Mouse (Mus musculus) forebrain, embryonic 13.5 days (tissue): ENCODE results near the gene Cdkn1b. TPM values are rescaled to one million over a fixed set of nuclear protein-coding genes. Genes with fewer than 3 reads are reported as not detected.

Source experiments
- ATAC-seq: fragments of 200-750 bp; cut with Nextera tagmentation; 2 replicates; pipeline ENCODE4 v1.8.0; 2017
- H3K27ac ChIP-seq: fragments of 300-500 bp; sonication (generic); 2 replicates; pipeline ENCODE4 v1.5.1; 2015; ENCODE audit warnings: inconsistent platforms, mild to moderate bottlenecking, moderate library complexity
- H3K27me3 ChIP-seq: fragments of 300-500 bp; sonication (generic); 2 replicates; pipeline ENCODE4 v1.6.1; 2015; ENCODE audit warnings: mild to moderate bottlenecking, inconsistent platforms
- H3K36me3 ChIP-seq: fragments of 300-500 bp; sonication (generic); 2 replicates; pipeline ENCODE4 v1.6.1; 2015; ENCODE audit warnings: mild to moderate bottlenecking, inconsistent platforms; ENCODE audit not compliant: poor library complexity, severe bottlenecking
- H3K4me1 ChIP-seq: fragments of 300-500 bp; sonication (generic); 2 replicates; pipeline ENCODE4 v1.6.1; 2015; ENCODE audit warnings: inconsistent platforms
- H3K4me2 ChIP-seq: fragments of 300-500 bp; sonication (generic); 2 replicates; pipeline ENCODE4 v1.6.1; 2015; ENCODE audit warnings: inconsistent platforms, mild to moderate bottlenecking, moderate library complexity
- H3K4me3 ChIP-seq: fragments of 300-500 bp; sonication (generic); 2 replicates; pipeline ENCODE4 v1.5.1; 2015; ENCODE audit warnings: mild to moderate bottlenecking, inconsistent platforms
- H3K9ac ChIP-seq: fragments of 300-500 bp; sonication (generic); 2 replicates; pipeline ENCODE4 v1.6.1; 2015; ENCODE audit warnings: mild to moderate bottlenecking, inconsistent platforms
- H3K9me3 ChIP-seq: fragments of 300-500 bp; sonication (generic); replicated peaks from 2 replicates; pipeline ENCODE4 v1.6.1; 2016; ENCODE audit warnings: inconsistent platforms
- WGBS: fragments of 180-500 bp; shearing (Covaris S2); methylation state at CpG from one replicate; pipeline ENCODE4 v1.1.7; 2015; 5-methylcytosine and 5-hydroxymethylcytosine counted together
- polyA plus RNA-seq: library from polyadenylated mRNA; unstranded; fragments of >200 nt; fragmentation: Nextera tagmentation; extraction: Ambion mirVana; gene quantifications from 2 replicates; pipeline ENCODE4 v1.2.1, GENCODE M21; 2015

The Cdkn1b gene
- polyA plus RNA-seq, 1 experiment from 2014 or later: 58.5 TPM

DNA sequence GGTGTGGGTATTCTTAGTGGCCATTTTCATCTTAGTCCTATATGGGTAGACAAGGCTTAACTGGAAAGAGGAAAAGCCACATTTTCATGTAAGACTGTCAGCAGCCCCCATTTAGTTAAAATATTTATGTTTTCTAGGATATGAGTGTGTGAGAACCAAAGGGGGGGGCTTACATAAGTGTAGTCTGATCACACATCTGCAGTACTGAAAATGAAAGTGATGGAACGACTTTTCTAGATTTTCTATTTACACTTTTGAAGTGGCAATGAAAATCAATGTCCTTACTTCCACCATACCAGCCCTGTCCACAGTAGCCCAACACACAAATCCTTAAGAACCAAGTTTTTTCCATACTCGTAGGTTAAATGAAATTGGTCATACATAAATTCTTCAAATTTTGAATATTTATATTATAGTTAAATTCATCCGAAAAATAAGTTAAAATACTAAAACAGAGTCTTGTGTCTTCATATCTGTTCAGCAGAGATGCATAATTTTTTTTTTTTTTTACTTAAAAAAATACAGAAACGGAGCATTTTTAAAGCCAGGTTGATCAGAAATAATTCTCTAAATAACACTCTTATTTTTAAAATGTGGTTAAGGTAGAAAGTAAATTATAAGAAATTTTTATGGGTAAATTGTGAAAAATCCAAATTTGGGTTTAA is 5.6 kb downstream of the Cdkn1b start:
- Histone ChIP-seq H3K4me1 (peaks cover 65% of the 10 kb centered on the region), H3K4me3 (peak overlapping the region; percentile 17; the same call in 1 of the 2 replicates)

DNA sequence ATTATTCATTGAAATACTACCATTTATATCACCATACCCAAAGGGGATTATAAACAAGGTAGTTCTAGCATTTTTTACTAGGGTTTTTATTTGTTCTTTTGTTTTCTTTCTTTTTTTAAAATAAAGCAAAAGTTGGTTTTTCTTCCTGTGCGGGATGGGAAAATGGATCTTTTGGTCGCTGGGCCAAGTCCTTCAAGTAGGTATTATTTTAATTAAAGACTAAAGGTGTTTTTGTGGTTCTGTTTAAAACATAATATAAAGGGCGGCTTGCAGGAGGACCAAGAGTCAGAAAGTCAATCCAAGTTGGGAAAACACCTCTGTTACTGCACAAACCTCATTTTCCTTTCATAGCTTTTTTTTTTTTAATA is 6.1 kb downstream of the Cdkn1b start:
- no peaks in the 10 kb centered on the region for H3K27me3 ChIP-seq
- 14% methylated on average over 3 of the region's 3 CpGs for WGBS

More for the DNA sequence above, 5.6 kb downstream of the Cdkn1b start:
- Histone ChIP-seq H3K4me2 (peak overlapping the region; percentile 48), H3K36me3 (peaks cover 6% of the 10 kb centered on the region; the same call in 1 of the 2 replicates), H3K27me3 (no peaks in the 10 kb centered on the region), H3K27ac (no peak overlapping the region), H3K9me3 (no peaks in the 10 kb centered on the region), H3K9ac (peak overlapping the region; percentile 50)
- ATAC-seq: no peak
- WGBS: 60% methylated on average over 4 of the region's 4 CpGs

DNA sequence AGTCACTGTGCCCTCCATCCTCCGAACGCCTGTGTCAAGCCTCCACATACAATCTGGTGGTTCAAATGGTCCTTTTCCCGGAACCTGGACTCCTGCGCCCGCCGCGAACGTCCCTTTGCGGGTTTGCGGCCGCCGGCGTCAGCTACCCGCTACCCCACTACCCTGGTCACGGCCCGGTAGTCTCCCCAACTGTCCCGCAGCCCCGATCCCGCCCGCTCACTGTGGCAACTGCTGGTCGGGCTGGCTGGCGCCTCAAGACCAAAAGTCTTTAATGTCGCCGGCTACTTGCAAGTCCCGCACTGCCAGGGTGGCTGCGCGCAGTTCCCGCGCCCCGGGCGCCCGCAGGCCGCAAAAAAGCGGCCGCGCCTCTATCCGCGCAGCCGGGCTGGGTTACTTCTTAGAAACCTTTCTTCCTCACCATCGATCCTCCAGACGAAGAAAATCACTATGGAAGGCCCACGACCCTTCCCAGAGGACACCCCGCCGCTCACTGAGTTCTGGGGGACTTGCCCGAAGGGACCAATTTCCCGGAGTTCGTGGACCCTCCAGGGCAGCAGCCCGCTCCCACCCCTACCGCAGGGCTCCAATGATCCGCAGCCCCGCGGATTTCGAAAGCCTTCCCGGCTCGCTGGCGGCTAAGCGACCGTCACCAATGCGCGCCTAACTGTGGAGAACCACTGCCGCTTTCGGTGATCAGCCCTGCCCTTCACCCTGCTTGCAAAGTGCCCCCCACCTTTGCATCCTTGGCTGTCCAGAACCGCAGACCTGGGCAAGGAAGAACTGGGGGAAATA is 6.8 kb downstream of the Cdkn1b start:
- ATAC-seq: peak; percentile 28
- peaks cover 67% of the 10 kb centered on the region for H3K4me1 ChIP-seq
- under 1% methylated on average over 63 of the region's 63 CpGs for WGBS

More for the DNA sequence above, 6.1 kb downstream of the Cdkn1b start:
- Histone ChIP-seq H3K36me3 (peaks cover 6% of the 10 kb centered on the region; the same call in 1 of the 2 replicates), H3K27ac (peak overlapping the region; percentile 99), H3K4me3 (peak overlapping the region; percentile 53), H3K4me1 (peaks cover 70% of the 10 kb centered on the region), H3K9me3 (no peaks in the 10 kb centered on the region), H3K4me2 (peak overlapping the region; percentile 95), H3K9ac (peak overlapping the region; percentile 92)
- ATAC-seq: no peak

DNA sequence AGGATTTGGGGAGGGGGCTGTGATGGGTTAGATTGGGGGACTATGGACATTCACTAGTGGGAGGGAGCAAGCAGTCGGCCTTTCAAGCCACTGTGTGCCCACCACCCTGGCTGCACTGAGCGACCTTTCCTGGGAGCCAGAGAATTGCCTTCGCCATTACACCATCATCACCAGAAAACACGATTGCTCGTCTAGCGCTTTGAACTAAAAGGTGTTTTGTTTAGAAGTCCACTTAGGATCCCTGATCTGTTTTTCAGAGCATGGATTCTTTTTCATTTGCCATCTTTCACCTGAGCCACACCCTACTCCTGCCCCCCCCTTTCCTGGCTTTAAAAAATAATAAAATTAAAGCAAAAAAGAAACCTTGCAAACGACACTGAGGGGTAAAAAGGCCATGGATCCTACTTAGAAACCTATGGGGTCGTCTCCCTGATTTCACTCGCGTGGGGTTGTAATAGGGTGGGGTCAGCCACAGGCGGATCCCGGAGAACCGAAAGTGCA is 7.4 kb downstream of the Cdkn1b start:
- Histone ChIP-seq H3K4me2 (peak overlapping the region; percentile 95), H3K36me3 (peaks cover 3% of the 10 kb centered on the region; the same call in 1 of the 2 replicates), H3K4me1 (peaks cover 64% of the 10 kb centered on the region), H3K9ac (peak overlapping the region; percentile 92), H3K27me3 (no peaks in the 10 kb centered on the region), H3K4me3 (peak overlapping the region; percentile 53), H3K27ac (peak overlapping the region; percentile 99), H3K9me3 (no peaks in the 10 kb centered on the region)
- 1% methylated on average over 13 of the region's 13 CpGs for WGBS
- ATAC-seq: peak; percentile 22

More for the DNA sequence above, 6.8 kb downstream of the Cdkn1b start:
- Histone ChIP-seq H3K4me2 (peak overlapping the region; percentile 95), H3K9me3 (no peaks in the 10 kb centered on the region), H3K27me3 (no peaks in the 10 kb centered on the region), H3K27ac (peak overlapping the region; percentile 99), H3K36me3 (peaks cover 5% of the 10 kb centered on the region; the same call in 1 of the 2 replicates), H3K9ac (peak overlapping the region; percentile 92), H3K4me3 (peak overlapping the region; percentile 53)

DNA sequence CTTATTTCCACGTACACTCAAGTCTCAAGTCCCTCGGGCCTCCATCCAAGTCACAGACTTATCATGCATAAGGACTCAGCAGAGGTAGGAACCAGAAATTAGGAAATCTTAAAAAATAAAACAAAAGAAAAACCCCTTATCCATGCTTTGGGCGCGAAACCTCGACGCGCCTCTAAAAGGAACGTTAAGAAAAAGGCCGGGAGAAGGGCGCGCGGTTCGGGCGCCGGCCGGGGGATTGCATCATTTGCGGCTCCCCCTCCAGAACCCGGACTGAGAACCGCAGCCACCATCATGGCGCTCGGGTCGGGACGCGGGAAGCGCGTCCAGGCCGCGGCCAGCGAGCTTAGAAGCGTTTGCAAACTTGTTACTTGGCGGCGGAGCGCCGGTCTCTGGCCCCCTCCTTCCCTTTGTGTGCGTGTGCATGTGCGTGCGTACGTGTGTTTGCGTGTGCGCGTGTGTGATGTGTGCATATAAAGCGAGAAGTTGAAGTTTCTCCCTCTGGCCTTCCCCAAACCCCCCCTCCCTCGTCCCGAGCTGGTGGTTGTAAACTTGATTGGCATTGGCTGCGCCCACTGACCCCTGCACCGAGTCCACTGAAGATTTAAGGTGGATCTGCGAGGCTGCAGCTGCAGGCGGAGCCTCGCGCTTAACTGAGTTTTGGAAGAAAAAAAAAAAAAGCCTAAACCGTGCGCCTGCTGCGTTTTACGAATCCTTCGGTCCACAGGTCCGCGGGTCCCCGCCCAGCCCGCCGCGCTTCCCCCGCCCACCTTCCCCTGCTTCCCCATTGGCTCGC is 8.1 kb downstream of the Cdkn1b start:
- H3K9ac ChIP-seq: peak overlapping the region; percentile 92
- peak overlapping the region; percentile 95 for H3K4me2 ChIP-seq
- peaks cover 69% of the 10 kb centered on the region for H3K4me1 ChIP-seq
- WGBS: under 1% methylated on average over 63 of the region's 63 CpGs
- no peaks in the 10 kb centered on the region for H3K27me3 ChIP-seq
- H3K36me3 ChIP-seq: peaks cover 3% of the 10 kb centered on the region; the same call in 1 of the 2 replicates
- H3K27ac ChIP-seq: peak overlapping the region; percentile 99
- peak overlapping the region; percentile 53 for H3K4me3 ChIP-seq
- H3K9me3 ChIP-seq: no peaks in the 10 kb centered on the region
- ATAC-seq: peak; percentile 87

DNA sequence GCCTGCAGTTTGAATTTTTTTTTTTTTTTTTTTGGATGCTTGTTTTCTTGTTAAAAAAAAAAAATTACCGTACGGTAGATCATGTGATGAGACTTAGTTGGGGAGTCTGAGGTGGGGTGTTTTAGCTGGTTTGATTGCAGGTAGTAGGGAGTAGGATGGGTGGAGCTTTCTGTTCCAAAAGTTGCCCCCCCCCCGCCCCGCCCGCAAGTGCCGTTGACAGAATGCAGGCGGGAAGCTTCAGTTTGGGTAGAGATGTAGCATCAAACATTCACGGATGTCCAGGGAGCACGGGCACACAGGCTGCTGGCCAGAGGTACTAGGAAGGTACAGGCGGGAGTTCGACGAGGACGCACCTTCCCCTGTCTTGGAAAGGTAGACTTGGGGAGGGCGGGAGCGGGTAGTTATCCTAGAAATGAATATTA is 8.7 kb downstream of the Cdkn1b start:
- Histone ChIP-seq H3K4me1 (peaks cover 67% of the 10 kb centered on the region), H3K9ac (peak overlapping the region; percentile 92), H3K4me2 (peak overlapping the region; percentile 95), H3K27ac (peak overlapping the region; percentile 99), H3K4me3 (peak overlapping the region; percentile 53), H3K27me3 (no peaks in the 10 kb centered on the region), H3K36me3 (peaks cover 3% of the 10 kb centered on the region; the same call in 1 of the 2 replicates), H3K9me3 (no peaks in the 10 kb centered on the region)
- ATAC-seq: peak; percentile 29
- under 1% methylated on average over 15 of the region's 15 CpGs for WGBS

DNA sequence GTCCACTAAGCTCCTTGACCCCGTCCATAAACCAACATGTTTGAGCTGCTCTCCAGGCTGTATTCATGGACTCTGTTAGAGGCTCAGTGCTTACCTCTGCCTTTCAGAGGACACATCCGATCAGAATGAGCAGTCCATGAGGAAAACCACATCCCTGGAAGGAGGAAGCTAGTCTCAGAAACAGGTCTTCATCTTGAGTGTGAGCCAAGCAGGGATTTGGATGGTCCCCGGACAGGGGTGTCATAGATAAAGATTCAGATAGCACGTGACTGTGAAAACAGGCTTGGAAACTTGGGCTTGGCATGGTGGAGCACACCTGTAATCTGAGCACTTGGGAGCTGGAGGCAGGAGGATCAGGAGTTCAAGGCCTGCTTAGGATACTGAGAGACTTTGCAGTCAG is 9.7 kb downstream of the Cdkn1b start:
- peak overlapping the region; percentile 25 for H3K27ac ChIP-seq

DNA sequence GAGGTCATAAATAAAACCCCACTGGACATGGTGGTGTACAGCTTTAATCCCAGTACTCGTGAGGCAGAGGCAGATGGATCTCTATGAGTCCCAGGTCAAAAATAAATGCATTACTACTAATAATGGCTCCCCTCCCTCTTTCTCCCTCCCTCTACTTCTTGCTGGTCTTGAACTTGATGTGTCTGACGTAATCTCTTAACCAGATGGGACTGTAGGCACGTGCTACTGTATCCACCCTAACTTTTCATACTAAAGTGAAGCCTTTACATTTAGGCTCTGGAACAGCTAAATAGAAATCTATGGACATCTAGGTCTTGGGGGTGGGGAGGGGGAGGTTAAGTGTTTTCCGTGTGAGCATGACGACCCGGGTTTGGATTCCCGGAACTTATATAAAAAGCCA is 10.2 kb downstream of the Cdkn1b start:
- Histone ChIP-seq H3K4me1 (peaks cover 57% of the 10 kb centered on the region), H3K9me3 (no peaks in the 10 kb centered on the region), H3K27me3 (no peaks in the 10 kb centered on the region), H3K36me3 (no peaks in the 10 kb centered on the region; the same call in 1 of the 2 replicates), H3K9ac (peak overlapping the region; percentile 92), H3K27ac (no peak overlapping the region; the same call in 1 of the 2 replicates), H3K4me2 (peak overlapping the region; percentile 95), H3K4me3 (peak overlapping the region; percentile 53)
- WGBS: 67% methylated on average over 7 of the region's 7 CpGs
- ATAC-seq: no peak

More for the DNA sequence above, 9.7 kb downstream of the Cdkn1b start:
- Histone ChIP-seq H3K4me3 (peak overlapping the region; percentile 53), H3K4me2 (peak overlapping the region; percentile 95), H3K27me3 (no peaks in the 10 kb centered on the region), H3K36me3 (no peaks in the 10 kb centered on the region; the same call in 1 of the 2 replicates), H3K9me3 (no peaks in the 10 kb centered on the region), H3K9ac (peak overlapping the region; percentile 92), H3K4me1 (peaks cover 60% of the 10 kb centered on the region)
- ATAC-seq: no peak
- 42% methylated on average over 4 of the region's 4 CpGs for WGBS

DNA sequence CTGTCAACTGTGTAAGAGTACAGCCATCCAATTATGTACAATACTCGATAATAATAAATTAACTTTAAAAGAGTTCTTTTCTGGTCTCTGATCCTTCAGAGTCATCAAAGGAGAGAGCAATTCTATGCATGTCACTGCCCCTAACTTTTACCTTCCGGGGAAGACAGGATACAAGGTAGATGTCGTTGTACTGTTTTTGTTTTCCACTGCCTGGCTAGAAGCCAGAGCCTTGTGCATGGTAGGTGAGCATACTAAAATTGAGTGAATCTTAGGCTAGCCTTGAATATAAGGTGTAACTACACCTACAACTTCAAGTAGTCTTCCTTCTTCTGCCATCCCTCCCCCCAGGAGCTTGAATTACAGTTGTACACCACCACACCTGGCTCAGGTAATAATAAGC is 10.9 kb downstream of the Cdkn1b start:
- peak overlapping the region; percentile 95 for H3K4me2 ChIP-seq
- H3K27me3 ChIP-seq: no peaks in the 10 kb centered on the region
- no peaks in the 10 kb centered on the region for H3K9me3 ChIP-seq
- H3K4me3 ChIP-seq: peak overlapping the region; percentile 53
- no peak overlapping the region for H3K27ac ChIP-seq
- no peaks in the 10 kb centered on the region; the same call in 1 of the 2 replicates for H3K36me3 ChIP-seq
- WGBS: 62% methylated on average over 3 of the region's 3 CpGs
- ATAC-seq: no peak
- peak overlapping the region; percentile 92; the same call in 1 of the 2 replicates for H3K9ac ChIP-seq
- peaks cover 52% of the 10 kb centered on the region for H3K4me1 ChIP-seq

DNA sequence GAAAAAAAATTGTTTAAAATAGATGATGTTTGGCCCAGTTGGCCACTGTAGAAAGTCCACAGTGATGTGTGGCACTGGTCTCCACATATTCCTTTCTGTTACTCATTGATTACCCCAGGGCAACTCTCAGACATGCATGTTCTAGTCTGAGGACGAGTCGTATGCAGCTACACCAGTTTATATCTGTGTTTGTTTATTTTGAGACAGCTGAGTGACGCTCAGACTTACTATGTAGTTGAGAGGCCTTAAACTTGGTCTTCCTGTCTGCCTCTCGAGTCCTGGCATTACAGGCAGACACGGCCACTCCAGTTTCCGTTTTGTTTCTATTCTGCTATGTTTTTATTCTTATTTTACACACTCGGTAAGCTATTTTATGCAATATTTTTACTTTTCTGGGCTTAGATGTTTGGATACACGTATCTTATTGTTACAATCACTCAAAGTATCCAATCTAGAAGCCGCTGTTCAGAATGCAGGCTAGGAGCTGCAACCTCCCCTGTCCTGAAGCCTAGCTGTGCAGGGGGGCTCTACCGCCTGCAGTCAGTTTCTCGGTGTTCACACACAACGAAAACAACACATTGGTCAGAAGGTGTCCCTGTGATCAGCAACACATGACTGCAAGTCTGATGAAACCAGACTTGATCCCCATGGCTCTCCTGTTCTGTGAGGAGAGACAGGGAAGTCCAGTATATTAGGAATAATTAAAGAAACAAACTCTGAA is 12.4 kb downstream of the Cdkn1b start:
- Histone ChIP-seq H3K9me3 (no peaks in the 10 kb centered on the region), H3K27ac (no peak overlapping the region; the same call in 1 of the 2 replicates), H3K27me3 (no peaks in the 10 kb centered on the region), H3K36me3 (no peaks in the 10 kb centered on the region; the same call in 1 of the 2 replicates), H3K4me2 (peak overlapping the region; percentile 95), H3K9ac (peak overlapping the region; percentile 36; the same call in 1 of the 2 replicates), H3K4me1 (peaks cover 40% of the 10 kb centered on the region), H3K4me3 (peak overlapping the region; percentile 9; the same call in 1 of the 2 replicates)
- ATAC-seq: no peak
- WGBS: 77% methylated on average over 12 of the region's 12 CpGs

DNA sequence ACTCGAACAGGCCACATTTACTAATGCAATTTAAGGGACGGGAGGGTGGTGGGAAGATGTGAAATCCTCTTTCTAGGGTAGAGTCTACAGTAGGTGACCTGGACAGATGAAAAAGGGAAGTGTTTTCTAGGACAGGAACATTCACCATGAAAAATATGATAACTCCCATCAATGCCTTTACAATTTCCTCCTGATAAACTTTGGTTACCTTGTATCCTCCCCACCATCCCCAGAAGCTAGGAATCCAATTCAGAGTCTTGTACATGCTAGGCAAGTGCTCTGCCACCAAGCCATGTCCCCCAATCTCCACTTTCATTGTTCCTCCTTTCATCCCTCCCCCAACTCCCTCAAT is 13.0 kb downstream of the Cdkn1b start:
- H3K27me3 ChIP-seq: no peaks in the 10 kb centered on the region
- ATAC-seq: no peak

More for the DNA sequence above, 13.0 kb downstream of the Cdkn1b start:
- no peak overlapping the region; the same call in 1 of the 2 replicates for H3K4me3 ChIP-seq
- 85% methylated on average over 2 of the region's 2 CpGs for WGBS
- H3K9me3 ChIP-seq: no peaks in the 10 kb centered on the region
- no peaks in the 10 kb centered on the region; the same call in 1 of the 2 replicates for H3K36me3 ChIP-seq
- H3K27ac ChIP-seq: no peak overlapping the region
- H3K9ac ChIP-seq: peak overlapping the region; percentile 36; the same call in 1 of the 2 replicates
- peak overlapping the region; percentile 95 for H3K4me2 ChIP-seq
- H3K4me1 ChIP-seq: peaks cover 37% of the 10 kb centered on the region
